Mouse (Mus musculus) heart, embryonic 16.5 days (tissue): Measurements from ENCODE around the gene Tmco4. TPM values are rescaled to one million over a fixed set of nuclear protein-coding genes. Genes with fewer than 3 reads are reported as not detected.

Experiments used
- ATAC-seq: fragments of 200-750 bp; cut with Nextera tagmentation; replicated peaks from 2 replicates; pipeline ENCODE4 v1.8.0; 2017; ENCODE audit warnings: moderate number of reproducible peaks; ENCODE audit not compliant: insufficient read depth, low FRiP score; ENCODE audit errors: extremely low read depth
- H3K27ac ChIP-seq: fragments of 300-500 bp; sonication (generic); 2 replicates; pipeline ENCODE4 v1.5.1; 2014; ENCODE audit warnings: mild to moderate bottlenecking, low read length, control low read depth, moderate library complexity
- H3K27me3 ChIP-seq: fragments of 300-500 bp; sonication (generic); 2 replicates; pipeline ENCODE4 v1.6.1; 2014; ENCODE audit warnings: low read length, mixed read lengths; ENCODE audit not compliant: control insufficient read depth, insufficient read depth
- H3K36me3 ChIP-seq: fragments of 300-500 bp; sonication (generic); 2 replicates; pipeline ENCODE4 v1.6.1; 2014; ENCODE audit not compliant: control insufficient read depth, insufficient read depth
- H3K4me1 ChIP-seq: fragments of 300-500 bp; sonication (generic); 2 replicates; pipeline ENCODE4 v1.6.1; 2014; ENCODE audit warnings: low read length, mixed read lengths; ENCODE audit not compliant: control insufficient read depth, insufficient read depth
- H3K4me2 ChIP-seq: fragments of 300-500 bp; sonication (generic); 2 replicates; pipeline ENCODE4 v1.6.1; 2014; ENCODE audit warnings: low read depth, mild to moderate bottlenecking, control low read depth, low read length
- H3K4me3 ChIP-seq: fragments of 300-500 bp; sonication (generic); 2 replicates; pipeline ENCODE4 v1.5.1; 2014; ENCODE audit warnings: mild to moderate bottlenecking, control low read depth, low read length
- H3K9ac ChIP-seq: fragments of 300-500 bp; sonication (generic); 2 replicates; pipeline ENCODE4 v1.6.1; 2014; ENCODE audit warnings: low read length, control low read depth
- H3K9me3 ChIP-seq: fragments of 300-500 bp; sonication (generic); replicated peaks from 2 replicates; pipeline ENCODE4 v1.6.1; 2016; ENCODE audit warnings: low read length; ENCODE audit not compliant: control insufficient read depth
- WGBS: fragments of 180-500 bp; shearing (Covaris S2); extraction: QIAGEN DNeasy Blood & Tissue Kit; methylation state at CpG from one replicate; pipeline ENCODE4 v1.1.7; 2014; 5-methylcytosine and 5-hydroxymethylcytosine counted together
- polyA plus RNA-seq: library from polyadenylated mRNA; unstranded; fragments of >200 nt; fragmentation: Nextera tagmentation; extraction: Ambion mirVana; gene quantifications from 2 replicates; pipeline ENCODE4 v1.2.1, GENCODE M21; 2015

The Tmco4 gene
- polyA plus RNA-seq: 7.0 and 8.3 TPM in 2 replicates

GRCm38 (mm10) chr4:138972827-138973718 is at the start of gene Tmco4:
Tmco4 (plus strand) TSS chr4:138972888.
- ATAC-seq: peak; percentile 76
- Histone ChIP-seq H3K27me3 (no peaks in the 10 kb centered on the region), H3K4me3 (peak within 1 kb of the TSS; percentile 74), H3K4me2 (peak within 1 kb of the TSS; percentile 95), H3K36me3 (no peaks in the 10 kb centered on the region), H3K27ac (peak within 1 kb of the TSS; percentile 95), H3K9ac (peak within 1 kb of the TSS; percentile 93), H3K4me1 (peaks cover 23% of the 10 kb centered on the region), H3K9me3 (no peaks in the 10 kb centered on the region)
- under 1% methylated on average over 58 of the region's 60 CpGs for WGBS

GRCm38 (mm10) chr4:138925561-138925960 is 47.1 kb upstream of the Tmco4 start:
- H3K9ac ChIP-seq: no peak overlapping the region
- H3K4me3 ChIP-seq: no peak overlapping the region
- no peaks in the 10 kb centered on the region for H3K36me3 ChIP-seq
- H3K4me1 ChIP-seq: peaks cover 3% of the 10 kb centered on the region; the same call in 1 of the 2 replicates
- ATAC-seq: no peak
- peaks cover 4% of the 10 kb centered on the region for H3K27me3 ChIP-seq
- 23% methylated on average over 2 of the region's 2 CpGs for WGBS
- H3K9me3 ChIP-seq: no peaks in the 10 kb centered on the region; the same call in 1 of the 2 replicates
- no peak overlapping the region for H3K4me2 ChIP-seq
- H3K27ac ChIP-seq: no peak overlapping the region

- ATAC-seq: no peak
- H3K4me1 ChIP-seq: no peaks in the 10 kb centered on the region
- no peaks in the 10 kb centered on the region for H3K36me3 ChIP-seq
- H3K4me2 ChIP-seq: no peak overlapping the region
- no peaks in the 10 kb centered on the region for H3K27me3 ChIP-seq
- 28% methylated on average over 3 of the region's 3 CpGs for WGBS
- H3K9ac ChIP-seq: no peak overlapping the region
- no peaks in the 10 kb centered on the region; the same call in 1 of the 2 replicates for H3K9me3 ChIP-seq
- no peak overlapping the region for H3K27ac ChIP-seq
- H3K4me3 ChIP-seq: no peak overlapping the region
Observed at GRCm38 (mm10) chr4:138933862-138934261, 38.8 kb upstream of the Tmco4 start.

- H3K9ac ChIP-seq: no peak overlapping the region
- H3K4me2 ChIP-seq: no peak overlapping the region
- ATAC-seq: no peak
- H3K36me3 ChIP-seq: no peaks in the 10 kb centered on the region
- H3K27ac ChIP-seq: no peak overlapping the region
- no peaks in the 10 kb centered on the region; the same call in 1 of the 2 replicates for H3K9me3 ChIP-seq
- H3K4me1 ChIP-seq: no peaks in the 10 kb centered on the region
- no peak overlapping the region for H3K4me3 ChIP-seq
- 75% methylated on average over 11 of the region's 11 CpGs for WGBS
- H3K27me3 ChIP-seq: no peaks in the 10 kb centered on the region
Observed at GRCm38 (mm10) chr4:138934456-138935145, 38.1 kb upstream of the Tmco4 start.

GRCm38 (mm10) chr4:138938495-138939269 is 34.0 kb upstream of the Tmco4 start:
- H3K27ac ChIP-seq: no peak overlapping the region

GRCm38 (mm10) chr4:138939481-138939880 is 33.2 kb upstream of the Tmco4 start:
- H3K36me3 ChIP-seq: no peaks in the 10 kb centered on the region
- 52% methylated on average over 4 of the region's 4 CpGs for WGBS

More at GRCm38 (mm10) chr4:138938495-138939269, 34.0 kb upstream of the Tmco4 start:
- H3K4me3 ChIP-seq: no peak overlapping the region
- no peak overlapping the region for H3K9ac ChIP-seq
- H3K36me3 ChIP-seq: no peaks in the 10 kb centered on the region
- ATAC-seq: no peak
- H3K4me1 ChIP-seq: no peaks in the 10 kb centered on the region
- no peaks in the 10 kb centered on the region for H3K9me3 ChIP-seq
- WGBS: 53% methylated on average over 10 of the region's 10 CpGs
- H3K27me3 ChIP-seq: no peaks in the 10 kb centered on the region
- H3K4me2 ChIP-seq: no peak overlapping the region

GRCm38 (mm10) chr4:138941401-138941800 is 31.3 kb upstream of the Tmco4 start:
- H3K4me1 ChIP-seq: no peaks in the 10 kb centered on the region
- 39% methylated on average over 7 of the region's 7 CpGs for WGBS
- H3K4me3 ChIP-seq: no peak overlapping the region
- no peak overlapping the region for H3K9ac ChIP-seq
- H3K36me3 ChIP-seq: no peaks in the 10 kb centered on the region
- H3K9me3 ChIP-seq: no peaks in the 10 kb centered on the region
- ATAC-seq: no peak
- no peak overlapping the region for H3K4me2 ChIP-seq
- 0 out of 2 replicates have a peak overlapping the region, but pooled peaks have one; percentile 20 for H3K27ac ChIP-seq
- no peaks in the 10 kb centered on the region; the same call in 1 of the 2 replicates for H3K27me3 ChIP-seq

More at GRCm38 (mm10) chr4:138939481-138939880, 33.2 kb upstream of the Tmco4 start:
- no peak overlapping the region for H3K27ac ChIP-seq
- H3K27me3 ChIP-seq: no peaks in the 10 kb centered on the region; the same call in 1 of the 2 replicates
- no peaks in the 10 kb centered on the region for H3K4me1 ChIP-seq
- H3K4me3 ChIP-seq: no peak overlapping the region
- H3K9ac ChIP-seq: no peak overlapping the region
- H3K9me3 ChIP-seq: no peaks in the 10 kb centered on the region
- no peak overlapping the region for H3K4me2 ChIP-seq
- ATAC-seq: no peak

- WGBS: 53% methylated on average over 6 of the region's 6 CpGs
- no peaks in the 10 kb centered on the region for H3K4me1 ChIP-seq
- no peak overlapping the region for H3K9ac ChIP-seq
- H3K27ac ChIP-seq: no peak overlapping the region
- H3K4me3 ChIP-seq: no peak overlapping the region
- H3K27me3 ChIP-seq: no peaks in the 10 kb centered on the region; the same call in 1 of the 2 replicates
- H3K9me3 ChIP-seq: no peaks in the 10 kb centered on the region
- no peak overlapping the region for H3K4me2 ChIP-seq
- H3K36me3 ChIP-seq: no peaks in the 10 kb centered on the region
- ATAC-seq: peak; percentile 26; the same call in 1 of the 2 replicates
Observed at GRCm38 (mm10) chr4:138941966-138942365, 30.7 kb upstream of the Tmco4 start.
